Mouse (Mus musculus) neural tube, embryonic 13.5 days (tissue): Measurements from ENCODE around the gene Plekhj1. TPM values are rescaled to one million over a fixed set of nuclear protein-coding genes. Genes with fewer than 3 reads are reported as not detected.
A peak's percentile ranks its signal among the peaks of the same experiment; 100 is the strongest.

ENCODE experiments used
- ATAC-seq: fragments of 200-750 bp; cut with Nextera tagmentation; 2 replicates; pipeline ENCODE4 v1.8.0; 2017; ENCODE audit warnings: low read depth, mild to moderate bottlenecking, moderate TSS enrichment, moderate library complexity
- H3K27ac ChIP-seq: fragments of 300-500 bp; sonication (generic); replicated peaks from 2 replicates; pipeline ENCODE4 v1.5.1; 2015; ENCODE audit warnings: moderate library complexity, mild to moderate bottlenecking, inconsistent platforms
- H3K27me3 ChIP-seq: fragments of 300-500 bp; sonication (generic); 2 replicates; pipeline ENCODE4 v1.6.1; 2015; ENCODE audit warnings: mild to moderate bottlenecking, inconsistent platforms
- H3K36me3 ChIP-seq: fragments of 300-500 bp; sonication (generic); 2 replicates; pipeline ENCODE4 v1.6.1; 2015; ENCODE audit warnings: mild to moderate bottlenecking, inconsistent platforms
- H3K4me1 ChIP-seq: fragments of 300-500 bp; sonication (generic); replicated peaks from 2 replicates; pipeline ENCODE4 v1.6.1; 2015; ENCODE audit warnings: inconsistent platforms
- H3K4me2 ChIP-seq: fragments of 300-500 bp; sonication (generic); 2 replicates; pipeline ENCODE4 v1.6.1; 2015; ENCODE audit warnings: inconsistent platforms, mild to moderate bottlenecking, moderate library complexity
- H3K4me3 ChIP-seq: fragments of 300-500 bp; sonication (generic); 2 replicates; pipeline ENCODE4 v1.5.1; 2015; ENCODE audit warnings: mild to moderate bottlenecking, inconsistent platforms
- H3K9ac ChIP-seq: fragments of 300-500 bp; sonication (generic); 2 replicates; pipeline ENCODE4 v1.6.1; 2015; ENCODE audit warnings: moderate library complexity, mild to moderate bottlenecking, inconsistent platforms
- H3K9me3 ChIP-seq: fragments of 300-500 bp; sonication (generic); 2 replicates; pipeline ENCODE4 v1.6.1; 2016; ENCODE audit warnings: inconsistent platforms
- WGBS: fragments of 180-500 bp; shearing (Covaris S2); methylation state at CpG from one replicate; pipeline ENCODE4 v1.1.7; 2015; 5-methylcytosine and 5-hydroxymethylcytosine counted together
- polyA plus RNA-seq: library from polyadenylated mRNA; unstranded; fragments of >200 nt; fragmentation: Nextera tagmentation; extraction: Ambion mirVana; gene quantifications from 2 replicates; pipeline ENCODE4 v1.2.1, GENCODE M21; 2015

Plekhj1 gene
- 128 and 137 TPM in 2 replicates for polyA plus RNA-seq

DNA sequence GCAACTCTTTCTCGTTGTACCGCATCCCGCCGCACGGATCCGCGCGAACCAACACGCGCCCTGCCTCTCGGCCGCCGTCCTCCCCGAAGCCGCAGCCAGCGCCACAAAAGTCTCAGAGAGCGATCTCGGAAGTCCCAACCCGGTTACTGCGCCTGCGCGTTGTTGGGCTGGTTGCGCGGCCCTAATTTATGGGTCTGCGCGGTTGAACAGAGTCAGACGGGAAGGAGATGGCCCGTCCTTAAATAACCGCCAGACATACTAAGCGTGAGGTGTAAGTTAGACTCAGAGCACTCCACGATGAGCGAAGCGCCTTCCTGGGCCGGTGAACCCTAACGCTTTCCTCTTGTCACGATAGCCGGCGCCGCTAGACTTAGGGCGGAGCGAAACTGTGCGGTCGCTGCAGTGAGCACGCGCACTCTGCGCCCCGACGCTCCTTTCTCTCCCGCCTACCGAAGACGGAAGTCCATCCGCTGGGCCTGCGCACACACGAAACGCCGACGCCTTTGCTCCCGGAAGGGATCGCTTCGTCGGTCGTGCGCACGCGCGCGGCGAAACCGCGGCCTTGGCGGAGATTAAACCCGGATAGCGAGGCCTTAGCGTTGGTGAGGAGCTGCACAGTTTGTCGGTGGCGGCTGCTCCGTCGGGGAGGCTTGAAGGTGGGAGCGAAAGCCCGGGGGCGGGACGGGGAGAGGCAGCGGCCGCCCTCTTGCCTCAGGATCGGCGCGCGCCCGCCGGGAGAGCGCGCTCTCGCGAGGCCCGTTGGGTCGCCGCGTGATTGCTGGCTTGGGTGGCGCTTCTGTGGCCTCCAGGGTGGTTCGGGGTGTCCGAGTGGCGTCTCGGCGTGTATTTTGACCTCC is at the start of gene Plekhj1, which contains the start of gene Sf3a2:
Gene Plekhj1 (minus strand): TSS at position 477 of the 857 bp plus-strand sequence.
Gene Sf3a2 (plus strand): TSS at position 49 of the 857 bp plus-strand sequence.
- Histone ChIP-seq H3K4me1 (peaks cover 43% of the 10 kb centered on the region), H3K27ac (peak within 1 kb of the TSS; percentile 93), H3K4me3 (peak within 1 kb of the TSS; percentile 79), H3K9ac (peak within 1 kb of the TSS; percentile 89), H3K36me3 (peaks cover 64% of the 10 kb centered on the region), H3K4me2 (peak within 1 kb of the TSS; percentile 97), H3K27me3 (no peaks in the 10 kb centered on the region), H3K9me3 (no peaks in the 10 kb centered on the region)
- ATAC-seq: peak; percentile 94
- WGBS: under 1% methylated on average over 104 of the region's 104 CpGs

DNA sequence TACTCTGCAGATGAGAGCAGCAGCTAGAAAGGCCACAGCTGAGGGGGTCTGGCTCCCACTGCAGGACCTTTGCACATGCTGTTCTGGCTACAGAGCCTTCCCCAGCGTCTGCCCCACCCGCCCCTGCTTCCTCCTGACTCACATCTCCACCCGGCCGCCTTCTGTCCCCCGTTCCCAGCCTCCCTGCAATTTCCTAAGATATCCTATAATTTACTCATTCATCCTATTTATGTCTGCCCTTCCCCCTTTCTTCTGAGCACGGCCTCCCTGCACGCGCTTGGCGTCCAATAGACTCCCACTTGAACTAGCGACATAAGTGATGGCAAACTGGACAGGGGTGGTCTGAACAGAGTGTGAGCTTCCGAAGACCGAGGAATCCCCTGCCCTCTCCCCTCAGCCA is 47.3 kb upstream of the Plekhj1 start:
- no peaks in the 10 kb centered on the region for H3K9me3 ChIP-seq
- no peak for ATAC-seq
- H3K27ac ChIP-seq: no peak overlapping the region
- no peak overlapping the region for H3K4me3 ChIP-seq
- H3K4me2 ChIP-seq: no peak overlapping the region
- 73% methylated on average over 12 of the region's 12 CpGs for WGBS
- peaks cover 13% of the 10 kb centered on the region for H3K4me1 ChIP-seq
- 0 out of 2 replicates have a peak, but pooled peaks cover 7% of the 10 kb centered on the region for H3K36me3 ChIP-seq
- 0 out of 2 replicates have a peak overlapping the region, but pooled peaks have one; percentile 3 for H3K9ac ChIP-seq
- H3K27me3 ChIP-seq: peaks cover 41% of the 10 kb centered on the region

DNA sequence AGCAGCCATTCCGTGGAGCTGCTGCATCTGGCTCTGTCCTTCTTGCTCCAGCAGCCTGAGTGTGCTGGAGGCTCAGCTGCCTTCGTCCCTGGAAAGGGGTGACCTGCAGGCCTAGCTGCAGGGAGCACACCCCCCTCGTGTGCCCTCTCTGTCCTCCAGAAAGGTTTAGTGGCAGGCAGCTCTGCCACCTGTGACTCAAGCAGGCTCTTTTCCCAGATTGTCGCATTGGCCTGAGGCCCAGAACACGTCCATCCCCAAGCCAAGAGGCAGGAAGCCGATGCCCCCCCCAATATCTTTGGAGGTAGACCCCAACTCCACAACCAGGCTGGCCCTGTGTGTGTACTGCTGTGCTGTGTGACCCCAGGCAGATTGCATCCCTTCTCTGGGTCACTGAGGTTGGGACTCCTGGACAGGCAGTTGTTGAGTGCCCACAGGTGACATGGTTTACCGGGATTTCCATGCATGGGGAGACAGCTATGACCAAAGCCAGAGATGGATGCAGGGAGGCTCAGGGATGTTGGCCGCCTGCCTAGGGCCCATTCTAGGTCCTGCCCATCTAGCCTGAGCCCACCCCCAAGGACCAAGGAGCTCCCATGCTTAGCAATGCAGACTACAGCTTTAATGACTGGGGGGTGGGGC is 46.7 kb upstream of the Plekhj1 start:
- peaks cover 47% of the 10 kb centered on the region for H3K27me3 ChIP-seq
- H3K4me1 ChIP-seq: peaks cover 13% of the 10 kb centered on the region
- no peak for ATAC-seq
- H3K36me3 ChIP-seq: 0 out of 2 replicates have a peak, but pooled peaks cover 1% of the 10 kb centered on the region
- no peak overlapping the region for H3K9ac ChIP-seq
- H3K4me3 ChIP-seq: no peak overlapping the region
- H3K9me3 ChIP-seq: no peaks in the 10 kb centered on the region
- H3K4me2 ChIP-seq: no peak overlapping the region
- WGBS: 68% methylated on average over 8 of the region's 8 CpGs
- H3K27ac ChIP-seq: no peak overlapping the region

DNA sequence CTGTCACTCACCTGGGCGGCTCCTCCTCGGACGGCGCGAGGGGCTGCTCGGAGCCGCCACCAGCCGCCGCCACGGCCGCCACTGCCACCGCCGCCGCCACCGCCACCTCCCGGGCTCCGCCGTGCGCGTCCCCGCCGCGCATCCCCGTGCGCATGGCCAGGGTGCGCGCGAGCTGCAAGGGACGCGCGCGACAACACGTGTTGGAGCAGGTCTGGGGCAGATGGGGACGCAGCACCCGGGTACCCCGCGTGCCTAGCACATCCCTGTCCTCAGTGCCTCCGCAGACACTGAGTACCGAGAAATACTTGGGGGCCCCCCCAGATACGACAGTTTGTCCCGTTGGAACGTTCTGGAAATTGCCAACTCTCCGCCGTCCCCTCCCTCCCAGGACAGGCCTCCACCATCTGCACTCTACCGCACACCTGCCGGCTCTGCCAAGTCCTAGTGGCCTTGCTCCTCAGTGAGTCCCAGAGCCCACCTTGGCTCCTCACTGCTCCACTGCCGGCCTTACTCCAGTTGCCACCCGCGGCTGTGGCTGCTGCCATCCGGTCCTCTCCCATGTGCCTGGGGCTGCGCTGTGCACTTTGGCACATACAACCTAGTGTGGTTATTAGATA is 45.6 kb upstream of the Plekhj1 start, which contains the start of gene Lingo3:
Gene Lingo3 (minus strand): TSS at position 109 of the 617 bp plus-strand sequence.
- Histone ChIP-seq H3K4me2 (peak within 1 kb of the TSS; percentile 67), H3K36me3 (no peaks in the 10 kb centered on the region), H3K4me1 (peaks cover 13% of the 10 kb centered on the region), H3K9me3 (no peaks in the 10 kb centered on the region), H3K27me3 (peaks cover 47% of the 10 kb centered on the region), H3K27ac (no peak within 1 kb of the TSS), H3K9ac (peak within 1 kb of the TSS; percentile 66), H3K4me3 (peak within 1 kb of the TSS; percentile 46)
- WGBS: 4% methylated on average over 51 of the region's 51 CpGs
- ATAC-seq: peak; percentile 10; the same call in 1 of the 2 replicates

DNA sequence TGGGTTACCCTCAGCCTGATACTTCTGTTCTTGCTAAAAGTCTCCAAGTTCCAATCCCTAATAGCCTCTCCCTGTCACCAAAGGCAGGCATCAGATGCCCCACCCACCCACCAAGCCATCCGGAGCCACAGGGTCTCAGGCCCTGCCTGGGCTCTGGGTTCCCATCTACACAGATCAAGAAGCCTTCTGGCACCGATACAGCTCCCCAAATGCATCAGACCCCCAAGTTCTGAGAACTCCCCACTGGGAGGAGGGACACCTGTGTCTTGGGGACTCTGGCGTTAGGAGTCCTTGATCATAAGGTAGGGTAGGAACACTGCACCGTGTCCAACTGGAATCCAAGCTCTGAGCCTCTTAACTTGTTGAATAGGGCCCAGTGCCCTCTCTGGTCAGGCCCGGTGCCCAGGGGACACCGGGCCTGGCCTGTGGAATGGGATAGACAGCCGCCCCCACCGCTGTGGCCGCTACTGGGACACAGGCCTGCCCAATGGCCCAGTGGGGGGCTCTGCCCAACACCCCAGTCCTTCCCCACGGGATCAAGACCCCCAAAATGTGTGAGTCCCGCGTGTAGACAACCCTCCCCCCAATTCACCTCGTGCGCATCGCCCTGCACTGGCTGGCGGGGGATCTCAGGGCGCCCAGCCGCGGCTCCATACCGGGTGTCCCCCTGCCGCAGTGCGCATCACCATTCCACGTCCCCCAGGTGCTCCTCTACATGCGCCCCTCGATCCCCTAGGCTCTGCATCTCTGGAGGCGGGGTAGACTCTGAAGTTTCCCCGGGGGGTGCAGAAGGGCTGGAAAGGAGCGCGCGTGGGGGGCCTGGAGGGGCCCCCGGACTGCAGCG is 44.9 kb upstream of the Plekhj1 start:
- H3K27ac ChIP-seq: no peak overlapping the region
- H3K36me3 ChIP-seq: no peaks in the 10 kb centered on the region
- peaks cover 47% of the 10 kb centered on the region for H3K27me3 ChIP-seq
- peaks cover 13% of the 10 kb centered on the region for H3K4me1 ChIP-seq
- 8% methylated on average over 32 of the region's 32 CpGs for WGBS
- peak; percentile 17; the same call in 1 of the 2 replicates for ATAC-seq
- peak overlapping the region; percentile 66 for H3K9ac ChIP-seq
- H3K9me3 ChIP-seq: no peaks in the 10 kb centered on the region
- H3K4me3 ChIP-seq: peak overlapping the region; percentile 46
- H3K4me2 ChIP-seq: peak overlapping the region; percentile 67

DNA sequence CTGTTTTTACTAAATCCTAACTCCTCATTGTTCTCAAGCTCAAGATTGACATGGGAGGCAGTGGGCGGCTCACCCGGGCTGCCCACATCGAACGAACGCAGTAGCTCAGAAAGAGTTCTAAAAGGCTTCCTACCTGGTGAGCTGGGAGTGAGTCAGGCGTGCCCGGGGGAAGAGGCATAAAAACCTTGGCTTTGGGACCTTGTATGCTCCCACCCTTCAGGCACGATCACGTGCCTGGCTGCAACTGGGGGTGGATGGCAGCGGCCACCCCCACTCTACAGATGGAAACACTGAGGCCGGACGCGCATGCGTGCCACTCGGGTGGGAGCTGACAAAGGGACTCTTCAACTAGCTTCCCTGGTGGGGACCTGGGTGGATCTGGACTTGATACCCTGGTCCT is 43.9 kb upstream of the Plekhj1 start:
- no peak overlapping the region for H3K4me3 ChIP-seq
- no peak for ATAC-seq

DNA sequence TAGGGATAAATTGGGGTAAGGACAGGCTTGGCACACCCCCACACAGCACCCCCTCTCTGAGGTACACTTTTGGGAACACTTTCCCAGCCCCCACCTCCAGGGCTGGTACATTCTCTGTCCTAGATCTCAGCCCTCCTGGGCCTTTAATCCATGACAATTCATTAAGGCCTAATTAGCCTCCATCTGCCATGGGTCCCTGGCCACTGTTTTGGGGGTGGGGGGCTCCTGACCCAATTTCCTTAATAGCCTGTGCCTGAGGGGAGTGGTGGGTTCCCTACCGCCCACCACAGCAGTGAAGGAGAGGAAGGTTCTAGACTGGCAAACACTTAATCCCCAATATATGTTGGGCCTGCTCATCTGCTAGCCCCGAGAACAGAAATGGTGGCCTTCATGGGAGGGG is 43.3 kb upstream of the Plekhj1 start:
- Histone ChIP-seq H3K9ac (no peak overlapping the region), H3K4me2 (no peak overlapping the region), H3K4me1 (peaks cover 13% of the 10 kb centered on the region), H3K36me3 (no peaks in the 10 kb centered on the region), H3K27ac (no peak overlapping the region), H3K4me3 (no peak overlapping the region), H3K9me3 (no peaks in the 10 kb centered on the region), H3K27me3 (peaks cover 47% of the 10 kb centered on the region)
- WGBS: 69% methylated on average over 2 of the region's 2 CpGs
- no peak for ATAC-seq

More for the DNA sequence above, 43.9 kb upstream of the Plekhj1 start:
- WGBS: 79% methylated on average over 15 of the region's 15 CpGs
- Histone ChIP-seq H3K36me3 (no peaks in the 10 kb centered on the region), H3K9ac (no peak overlapping the region), H3K27ac (no peak overlapping the region), H3K4me2 (no peak overlapping the region), H3K4me1 (peaks cover 13% of the 10 kb centered on the region), H3K27me3 (peaks cover 47% of the 10 kb centered on the region), H3K9me3 (no peaks in the 10 kb centered on the region)

DNA sequence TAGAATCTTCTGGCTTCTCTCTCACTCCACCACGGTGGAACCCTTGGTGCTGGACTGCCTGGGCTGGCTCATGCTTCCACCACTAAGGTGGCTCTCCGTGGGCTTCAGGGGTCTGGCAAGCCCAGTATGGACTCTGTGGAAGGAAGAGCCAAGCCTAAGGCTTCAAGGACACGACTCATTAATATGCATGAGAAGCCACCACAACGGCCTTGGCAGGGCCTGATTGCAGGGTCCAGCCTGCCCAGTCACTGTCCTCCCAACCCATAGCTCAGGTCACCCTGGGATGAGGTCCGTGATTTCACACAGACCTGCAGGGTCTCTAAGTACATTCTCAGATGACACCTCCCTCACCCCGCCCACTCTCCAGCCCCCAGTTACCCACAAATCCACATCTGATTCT is 41.4 kb upstream of the Plekhj1 start:
- H3K4me2 ChIP-seq: no peak overlapping the region
- no peaks in the 10 kb centered on the region for H3K9me3 ChIP-seq
- H3K27me3 ChIP-seq: peaks cover 54% of the 10 kb centered on the region
- WGBS: 55% methylated on average over 6 of the region's 6 CpGs
- no peak overlapping the region for H3K9ac ChIP-seq
- no peak overlapping the region for H3K27ac ChIP-seq
- H3K4me3 ChIP-seq: no peak overlapping the region
- peaks cover 23% of the 10 kb centered on the region for H3K4me1 ChIP-seq
- no peaks in the 10 kb centered on the region for H3K36me3 ChIP-seq
- no peak for ATAC-seq

DNA sequence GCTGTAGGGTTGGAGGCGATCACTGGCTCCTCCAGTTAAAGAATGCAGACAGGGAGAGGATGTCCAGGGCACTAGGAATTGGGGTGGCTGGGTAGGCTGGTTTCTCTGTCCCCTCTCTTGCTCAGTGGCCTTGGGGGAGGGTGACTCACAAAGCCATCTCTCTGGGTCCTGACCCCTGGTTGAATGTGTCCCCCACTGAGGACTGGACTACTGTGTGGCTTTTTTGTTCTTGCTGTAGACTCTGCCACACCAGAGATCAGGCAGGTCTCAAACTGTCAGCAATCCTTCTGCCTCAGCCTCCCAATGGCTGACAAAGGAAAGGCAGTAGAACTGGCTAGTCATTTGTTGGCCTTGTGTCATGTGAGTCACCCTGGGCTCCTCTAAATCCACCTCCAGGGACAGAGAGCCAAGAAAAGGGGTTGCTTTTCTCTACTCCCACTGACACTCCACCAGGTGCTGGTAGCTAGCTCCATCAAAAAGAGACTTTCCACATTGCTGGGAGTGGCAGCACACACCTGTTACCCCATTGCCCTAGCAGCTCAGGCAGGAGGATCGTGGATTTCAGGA is 40.0 kb upstream of the Plekhj1 start:
- Histone ChIP-seq H3K36me3 (peaks cover 10% of the 10 kb centered on the region; the same call in 1 of the 2 replicates), H3K27ac (no peak overlapping the region), H3K4me3 (no peak overlapping the region), H3K4me1 (peaks cover 13% of the 10 kb centered on the region; the same call in 1 of the 2 replicates), H3K9ac (no peak overlapping the region), H3K9me3 (no peaks in the 10 kb centered on the region; the same call in 1 of the 2 replicates), H3K4me2 (no peak overlapping the region), H3K27me3 (peaks cover 54% of the 10 kb centered on the region)
- WGBS: 76% methylated on average over 2 of the region's 2 CpGs
- no peak for ATAC-seq

DNA sequence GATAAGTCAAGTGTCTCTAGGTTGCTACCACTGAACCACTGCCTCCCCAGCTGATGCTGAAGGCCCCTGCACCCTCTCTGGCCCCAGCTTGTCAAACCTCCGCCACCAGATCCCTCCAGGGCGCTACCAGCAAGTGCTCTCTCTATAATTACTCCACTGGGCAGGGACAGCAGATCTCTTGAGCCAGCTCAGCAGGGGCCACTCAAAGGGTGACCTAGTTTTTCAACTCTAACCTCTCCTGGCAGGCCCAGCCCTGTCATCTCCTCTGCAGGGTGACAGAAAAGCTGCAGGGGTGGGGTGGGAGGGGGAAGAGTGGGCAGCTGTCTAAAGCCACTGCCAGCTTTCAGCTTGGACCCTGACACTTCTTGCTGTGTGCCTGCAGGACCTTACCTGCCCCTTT is 39.4 kb upstream of the Plekhj1 start:
- no peaks in the 10 kb centered on the region; the same call in 1 of the 2 replicates for H3K9me3 ChIP-seq
- WGBS: 15% methylated on average over 2 of the region's 2 CpGs
- H3K36me3 ChIP-seq: peaks cover 10% of the 10 kb centered on the region; the same call in 1 of the 2 replicates
- H3K4me1 ChIP-seq: peaks cover 11% of the 10 kb centered on the region; the same call in 1 of the 2 replicates
- peaks cover 53% of the 10 kb centered on the region for H3K27me3 ChIP-seq
- H3K4me2 ChIP-seq: no peak overlapping the region
- no peak for ATAC-seq
- no peak overlapping the region for H3K27ac ChIP-seq
- H3K9ac ChIP-seq: no peak overlapping the region
- no peak overlapping the region for H3K4me3 ChIP-seq

DNA sequence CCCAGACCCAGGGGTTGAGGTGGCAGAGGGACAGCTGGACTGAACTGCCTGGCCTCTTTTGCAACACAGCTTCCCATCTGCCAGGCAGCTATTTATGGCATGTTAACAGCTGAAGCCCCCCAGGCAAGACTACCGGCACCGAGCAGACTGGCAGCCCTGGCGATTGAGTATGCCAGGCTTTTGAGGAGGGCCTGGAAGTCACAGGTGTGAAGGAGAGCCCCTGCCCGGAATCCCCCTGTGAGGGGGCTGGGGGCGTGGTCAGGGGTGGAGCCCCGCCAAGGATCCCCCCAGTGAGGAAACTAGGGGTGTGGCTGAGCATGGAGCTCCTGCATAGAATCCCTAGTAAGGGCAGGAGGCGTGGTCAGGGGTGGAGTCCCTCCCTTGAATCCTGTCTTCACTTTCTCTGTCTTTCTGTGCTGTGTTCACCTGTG is 38.5 kb upstream of the Plekhj1 start:
- no peak overlapping the region for H3K4me2 ChIP-seq
- H3K4me1 ChIP-seq: peaks cover 11% of the 10 kb centered on the region; the same call in 1 of the 2 replicates
- no peak overlapping the region for H3K27ac ChIP-seq
- no peak overlapping the region for H3K4me3 ChIP-seq
- no peak for ATAC-seq
- WGBS: 39% methylated on average over 7 of the region's 7 CpGs
- no peak overlapping the region for H3K9ac ChIP-seq
- no peaks in the 10 kb centered on the region; the same call in 1 of the 2 replicates for H3K9me3 ChIP-seq
- H3K36me3 ChIP-seq: peaks cover 10% of the 10 kb centered on the region; the same call in 1 of the 2 replicates
- H3K27me3 ChIP-seq: peaks cover 44% of the 10 kb centered on the region
